8 mouse cellular contexts compared by ENCODE assay signal in the genomic region with DNA sequence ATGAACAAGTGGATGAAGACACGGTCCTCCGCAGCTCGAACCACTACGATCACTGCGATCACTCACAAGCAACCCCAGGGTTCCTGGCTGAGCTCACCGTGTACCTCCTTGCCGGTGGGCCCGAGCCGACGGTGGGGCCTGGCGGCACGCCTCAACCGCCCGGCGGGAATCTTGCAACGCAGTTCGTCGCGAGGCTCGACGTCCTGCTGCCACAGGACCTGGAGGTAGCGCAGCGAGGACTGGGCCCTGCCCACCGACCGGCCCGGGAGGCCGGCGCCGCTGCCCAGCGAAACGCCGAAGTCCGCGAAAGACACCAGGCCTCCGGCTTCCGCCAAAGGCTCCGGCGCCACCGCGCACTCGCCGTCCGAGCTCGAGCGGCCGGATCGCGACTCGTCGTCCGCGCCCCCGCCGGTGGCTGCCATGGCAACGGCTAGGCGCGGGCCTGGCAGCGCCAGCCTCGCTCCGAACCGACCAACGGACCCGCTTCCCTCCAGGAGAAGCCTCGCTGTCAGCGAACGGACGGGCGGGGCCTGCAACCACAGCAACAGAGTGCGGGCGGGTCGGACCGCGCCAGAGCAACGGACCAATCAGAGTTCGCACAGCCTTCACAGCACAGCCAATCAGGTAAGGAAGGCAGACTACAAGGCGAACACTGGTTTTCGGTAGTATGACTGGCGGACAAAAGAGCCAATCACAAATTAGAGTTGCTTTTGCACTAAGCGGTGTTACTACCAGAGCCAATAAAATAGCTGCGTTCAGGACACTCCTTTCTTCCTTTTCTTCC. TPM values are rescaled to one million over a fixed set of nuclear protein-coding genes. Genes with fewer than 3 reads are reported as not detected.
A peak's percentile ranks its signal among the peaks of the same experiment; 100 is the strongest.
DNase-seq lines count a peak whose midpoint lies in the region; ATAC-seq lines count a peak whose summit lies in the region.

Gene Ankrd54, minus strand, starts transcription at position 518 of the 784 bp plus-strand sequence.

- peak; percentile 98 for DNase-seq in CD4-positive, CD25-positive, alpha-beta regulatory T cell, adult 2 months (ENCODE audit: low read depth, low spot score)
- DNase-seq in fat pad, adult 2 months (ENCODE audit: extremely low read depth, low read depth, low spot score), result peak; percentile 100
- DNase-seq in kidney, postnatal 10 days, result peak; percentile 98
- peak; percentile 96 for DNase-seq in natural killer cell, adult 2 months (ENCODE audit: low spot score in 2 of 2)

- WGBS in heart, embryonic 13.5 days, result under 1% methylated on average over 78 of the region's 80 CpGs
- WGBS in liver, embryonic 12.5 days (ENCODE audit: insufficient replicate concordance), result under 1% methylated on average over 80 of the region's 80 CpGs
- under 1% methylated on average over 80 of the region's 80 CpGs for WGBS in stomach, embryonic 15.5 days

- H3K9me3 ChIP-seq in heart, embryonic 13.5 days, result no peaks in the 10 kb centered on the region
- H3K9me3 ChIP-seq in liver, embryonic 12.5 days (replicated peaks), result no peaks in the 10 kb centered on the region
- H3K9me3 ChIP-seq in stomach, embryonic 15.5 days, result no peaks in the 10 kb centered on the region

- H3K27me3 ChIP-seq in heart, embryonic 13.5 days (replicated peaks), result no peaks in the 10 kb centered on the region
- no peaks in the 10 kb centered on the region for H3K27me3 ChIP-seq in liver, embryonic 12.5 days (replicated peaks)
- no peaks in the 10 kb centered on the region for H3K27me3 ChIP-seq in stomach, embryonic 15.5 days (replicated peaks)

- peak within 1 kb of the TSS; percentile 92 for H3K9ac ChIP-seq in heart, embryonic 13.5 days
- peak within 1 kb of the TSS; percentile 93 for H3K9ac ChIP-seq in liver, embryonic 12.5 days
- H3K9ac ChIP-seq in stomach, embryonic 15.5 days, result peak within 1 kb of the TSS; percentile 79

- H3K4me1 ChIP-seq in brown adipose tissue, adult 24 weeks (ENCODE audit: control insufficient read depth, insufficient read depth, insufficient read length, low read length), result no peaks in the 10 kb centered on the region
- peaks cover 24% of the 10 kb centered on the region for H3K4me1 ChIP-seq in heart, embryonic 13.5 days
- H3K4me1 ChIP-seq in liver, embryonic 12.5 days, result peaks cover 87% of the 10 kb centered on the region
- H3K4me1 ChIP-seq in stomach, embryonic 15.5 days, result peaks cover 32% of the 10 kb centered on the region

- peak within 1 kb of the TSS; percentile 86 for H3K4me2 ChIP-seq in heart, embryonic 13.5 days
- peak within 1 kb of the TSS; percentile 80 for H3K4me2 ChIP-seq in liver, embryonic 12.5 days
- H3K4me2 ChIP-seq in stomach, embryonic 15.5 days, result peak within 1 kb of the TSS; percentile 81

- peak within 1 kb of the TSS; percentile 74 for H3K4me3 ChIP-seq in brown adipose tissue, adult 24 weeks (ENCODE audit: insufficient read depth, low read depth, low read length)
- H3K4me3 ChIP-seq in heart, embryonic 13.5 days, result peak within 1 kb of the TSS; percentile 80
- H3K4me3 ChIP-seq in liver, embryonic 12.5 days, result peak within 1 kb of the TSS; percentile 89
- H3K4me3 ChIP-seq in stomach, embryonic 15.5 days (replicated peaks), result peak within 1 kb of the TSS; percentile 96

- peak; percentile 99 for ATAC-seq in heart, embryonic 13.5 days (ENCODE audit: extremely low read depth, insufficient number of reproducible peaks, low FRiP score, low TSS enrichment)
- ATAC-seq in liver, embryonic 12.5 days, result peak; percentile 96
- peak; percentile 99 for ATAC-seq in stomach, embryonic 15.5 days (ENCODE audit: insufficient read depth, low FRiP score, low read depth)

- peaks cover 34% of the 10 kb centered on the region for H3K36me3 ChIP-seq in heart, embryonic 13.5 days
- H3K36me3 ChIP-seq in liver, embryonic 12.5 days, result peaks cover 37% of the 10 kb centered on the region
- peaks cover 19% of the 10 kb centered on the region for H3K36me3 ChIP-seq in stomach, embryonic 15.5 days

- no peak within 1 kb of the TSS for H3K27ac ChIP-seq in brown adipose tissue, adult 24 weeks (replicated peaks; ENCODE audit: low read depth, low read length)
- peak within 1 kb of the TSS; percentile 75 for H3K27ac ChIP-seq in heart, embryonic 13.5 days (replicated peaks)
- H3K27ac ChIP-seq in liver, embryonic 12.5 days, result peak within 1 kb of the TSS; percentile 93
- H3K27ac ChIP-seq in stomach, embryonic 15.5 days, result peak within 1 kb of the TSS; percentile 72

RNA-seq across cellular contexts. Expression of gene Ankrd54, which starts in this region (rescaled TPM):
- polyA plus RNA-seq in brown adipose tissue, adult 24 weeks (2012; ENCODE audit: insufficient read depth, insufficient read length, missing spikeins), result 5.7 and 8.7 TPM in 2 replicates
- 23.9 and 25.4 TPM in 2 replicates for polyA plus RNA-seq in heart, embryonic 13.5 days (2015; fragmentation: Nextera tagmentation; extraction: Ambion mirVana)
- polyA plus RNA-seq in liver, embryonic 12.5 days (2016; fragmentation: Nextera tagmentation; extraction: Ambion mirVana), result 58.9 and 61.4 TPM in 2 replicates
- polyA plus RNA-seq in stomach, embryonic 15.5 days (2015; fragmentation: Nextera tagmentation; extraction: Ambion mirVana), result 49.7 and 51.8 TPM in 2 replicates
